Mouse (Mus musculus) heart, postnatal 0 days (tissue): ENCODE results near the gene St6galnac4. TPM values are rescaled to one million over a fixed set of nuclear protein-coding genes. Genes with fewer than 3 reads are reported as not detected.

Source experiments
- ATAC-seq: fragments of 200-750 bp; cut with Nextera tagmentation; 2 replicates; pipeline ENCODE4 v1.8.0; 2017; ENCODE audit warnings: low read depth, moderate number of reproducible peaks, moderate library complexity; ENCODE audit not compliant: insufficient read depth
- DNase-seq: peaks from one replicate; pipeline ENCODE4 v3.0.0-alpha.2; 2016; ENCODE audit warnings: low spot score
- H3K27ac ChIP-seq: fragments of 300-500 bp; sonication (generic); 2 replicates; pipeline ENCODE4 v1.5.1; 2014; ENCODE audit warnings: low read depth, mild to moderate bottlenecking
- H3K27me3 ChIP-seq: fragments of 300-500 bp; sonication (generic); 2 replicates; pipeline ENCODE4 v1.6.1; 2014; ENCODE audit warnings: low read length, mixed read lengths; ENCODE audit not compliant: control insufficient read depth, insufficient read depth
- H3K36me3 ChIP-seq: fragments of 300-500 bp; sonication (generic); replicated peaks from 2 replicates; pipeline ENCODE4 v1.6.1; 2014; ENCODE audit warnings: low read length, mixed read lengths; ENCODE audit not compliant: control insufficient read depth, insufficient read depth
- H3K4me1 ChIP-seq: fragments of 300-500 bp; sonication (generic); 2 replicates; pipeline ENCODE4 v1.6.1; 2014; ENCODE audit warnings: antibody characterized with exemption; ENCODE audit not compliant: control insufficient read depth, insufficient read depth
- H3K4me2 ChIP-seq: fragments of 300-500 bp; sonication (generic); 2 replicates; pipeline ENCODE4 v1.6.1; 2014; ENCODE audit warnings: low read depth, mild to moderate bottlenecking, low read length, moderate library complexity
- H3K4me3 ChIP-seq: fragments of 300-500 bp; sonication (generic); 2 replicates; pipeline ENCODE4 v1.5.1; 2014; ENCODE audit warnings: low read depth, low read length
- H3K9ac ChIP-seq: fragments of 300-500 bp; sonication (generic); replicated peaks from 2 replicates; pipeline ENCODE4 v1.6.1; 2014; ENCODE audit warnings: low read depth, low read length, mixed read lengths
- H3K9me3 ChIP-seq: fragments of 300-500 bp; sonication (generic); replicated peaks from 2 replicates; pipeline ENCODE4 v1.6.1; 2016; ENCODE audit warnings: low read length; ENCODE audit not compliant: control insufficient read depth
- CTCF ChIP-seq: IDR thresholded peaks from 2 replicates; pipeline ENCODE4 v1.5.1; 2016; ENCODE audit warnings: antibody characterized with exemption, control low read depth, low read depth
- EP300 ChIP-seq: IDR thresholded peaks from 2 replicates; pipeline ENCODE4 v1.6.1; 2016; ENCODE audit warnings: antibody characterized with exemption, low read depth
- WGBS: fragments of 180-500 bp; shearing (Covaris S2); extraction: QIAGEN DNeasy Blood & Tissue Kit; methylation state at CpG from one replicate; pipeline ENCODE4 v1.1.7; 2014; 5-methylcytosine and 5-hydroxymethylcytosine counted together
- polyA plus RNA-seq: library from polyadenylated mRNA; unstranded; fragments of >200 nt; fragmentation: Nextera tagmentation; extraction: Ambion mirVana; gene quantifications from 2 replicates; pipeline ENCODE4 v1.2.1, GENCODE M21; 2015
- total RNA-seq: library from RNA; depleted of rRNA; stranded (reverse); fragments of >200 nt; gene quantifications from 2 replicates; pipeline ENCODE4 v1.2.3, GENCODE M21; 2014; ENCODE audit warnings: low replicate concordance

Gene St6galnac4
- total and polyA plus RNA-seq, 2 experiments from 2014 or later, result 25.5 to 25.7 TPM

GRCm38 (mm10) chr2:32608778-32609435, 22.0 kb downstream of the St6galnac4 start:
- peak overlapping the region; percentile 86 for H3K27ac ChIP-seq
- TF ChIP-seq EP300 (no peak), CTCF (no peak)
- peak overlapping the region; percentile 43 for H3K9ac ChIP-seq
- peak overlapping the region; percentile 91 for H3K4me2 ChIP-seq
- peaks cover 10% of the 10 kb centered on the region for H3K36me3 ChIP-seq
- H3K4me3 ChIP-seq, result peak overlapping the region; percentile 76
- 48% methylated on average over 18 of the region's 18 CpGs for WGBS
- H3K9me3 ChIP-seq, result no peaks in the 10 kb centered on the region
- ATAC-seq (peak; percentile 67), DNase-seq (no peak)
- H3K4me1 ChIP-seq, result peaks cover 25% of the 10 kb centered on the region
- H3K27me3 ChIP-seq, result no peaks in the 10 kb centered on the region

GRCm38 (mm10) chr2:32610610-32611229, 23.8 kb downstream of the St6galnac4 start:
- peak overlapping the region; percentile 23 for H3K9ac ChIP-seq
- peak overlapping the region; percentile 45 for H3K4me3 ChIP-seq
- H3K4me1 ChIP-seq, result peaks cover 25% of the 10 kb centered on the region
- H3K4me2 ChIP-seq, result peak overlapping the region; percentile 91
- H3K27ac ChIP-seq, result peak overlapping the region; percentile 61
- WGBS, result 9% methylated on average over 23 of the region's 23 CpGs
- no peaks in the 10 kb centered on the region for H3K9me3 ChIP-seq
- ATAC-seq (no peak), DNase-seq (no peak)
- H3K27me3 ChIP-seq, result no peaks in the 10 kb centered on the region
- TF ChIP-seq CTCF (peak; percentile 48), EP300 (no peak)
- peaks cover 26% of the 10 kb centered on the region for H3K36me3 ChIP-seq

GRCm38 (mm10) chr2:32612274-32612673, 25.4 kb downstream of the St6galnac4 start:
- no peak overlapping the region for H3K27ac ChIP-seq
- H3K27me3 ChIP-seq, result no peaks in the 10 kb centered on the region
- no peak overlapping the region for H3K4me2 ChIP-seq
- H3K9ac ChIP-seq, result no peak overlapping the region
- peaks cover 23% of the 10 kb centered on the region for H3K4me1 ChIP-seq
- ATAC-seq, result no peak
- H3K4me3 ChIP-seq, result no peak overlapping the region
- no peak for DNase-seq
- TF ChIP-seq CTCF (no peak), EP300 (no peak)
- 79% methylated on average over 26 of the region's 26 CpGs for WGBS
- H3K36me3 ChIP-seq, result peaks cover 32% of the 10 kb centered on the region
- H3K9me3 ChIP-seq, result no peaks in the 10 kb centered on the region

- Histone ChIP-seq H3K36me3 (peaks cover 52% of the 10 kb centered on the region), H3K4me1 (peaks cover 25% of the 10 kb centered on the region), H3K4me3 (no peak overlapping the region), H3K4me2 (no peak overlapping the region), H3K9me3 (no peaks in the 10 kb centered on the region), H3K27me3 (no peaks in the 10 kb centered on the region), H3K27ac (no peak overlapping the region), H3K9ac (no peak overlapping the region)
- no peak for ATAC-seq
- TF ChIP-seq EP300 (no peak), CTCF (no peak)
- 100% methylated on average over 1 of the region's 1 CpGs for WGBS
- no peak for DNase-seq
Measured at GRCm38 (mm10) chr2:32617109-32617508, 30.2 kb downstream of the St6galnac4 start.

GRCm38 (mm10) chr2:32617601-32618000, 30.7 kb downstream of the St6galnac4 start:
- no peak for ATAC-seq
- H3K27ac ChIP-seq, result no peak overlapping the region
- TF ChIP-seq CTCF (peak; percentile 36), EP300 (no peak)
- 95% methylated on average over 4 of the region's 4 CpGs for WGBS
- DNase-seq, result no peak
- no peak overlapping the region for H3K4me2 ChIP-seq
- no peaks in the 10 kb centered on the region for H3K27me3 ChIP-seq
- H3K4me1 ChIP-seq, result peaks cover 28% of the 10 kb centered on the region
- H3K9ac ChIP-seq, result no peak overlapping the region
- H3K4me3 ChIP-seq, result no peak overlapping the region
- H3K36me3 ChIP-seq, result peaks cover 52% of the 10 kb centered on the region
- H3K9me3 ChIP-seq, result no peaks in the 10 kb centered on the region

GRCm38 (mm10) chr2:32618051-32618450, 31.2 kb downstream of the St6galnac4 start:
- no peak overlapping the region for H3K27ac ChIP-seq
- H3K36me3 ChIP-seq, result peaks cover 51% of the 10 kb centered on the region
- no peak overlapping the region for H3K4me2 ChIP-seq
- no peak overlapping the region for H3K9ac ChIP-seq
- H3K4me1 ChIP-seq, result peaks cover 32% of the 10 kb centered on the region
- no peaks in the 10 kb centered on the region for H3K9me3 ChIP-seq
- H3K27me3 ChIP-seq, result no peaks in the 10 kb centered on the region
- 82% methylated on average over 9 of the region's 9 CpGs for WGBS
- ATAC-seq (no peak), DNase-seq (no peak)
- no peak for TF ChIP-seq EP300
- TF ChIP-seq CTCF, result no peak
- no peak overlapping the region for H3K4me3 ChIP-seq
